Mouse (Mus musculus): Measurements from ENCODE around the gene 2900026A02Rik. TPM values are rescaled to one million over a fixed set of nuclear protein-coding genes. Genes with fewer than 3 reads are reported as not detected.

The 2900026A02Rik gene
- total RNA-seq, 2 experiments from 2014 or later: 8.8 to 12.1 TPM

- no peak for DNase-seq (ENCODE audit: low spot score in 2 of 2)
Observed at GRCm38 (mm10) chr5:113214041-113214440, 7.0 kb downstream of the 2900026A02Rik start.

GRCm38 (mm10) chr5:113212156-113212835 is 8.7 kb downstream of the 2900026A02Rik start:
- no peak for DNase-seq (ENCODE audit: low spot score in 2 of 2)

- DNase-seq (ENCODE audit: low spot score in 2 of 2): no peak
Observed at GRCm38 (mm10) chr5:113210314-113210713, 10.7 kb downstream of the 2900026A02Rik start.

GRCm38 (mm10) chr5:113209898-113210297 is 11.1 kb downstream of the 2900026A02Rik start:
- peak in 1 of 2 experiments; percentile 16 for DNase-seq (ENCODE audit: low spot score in 2 of 2)

- DNase-seq (ENCODE audit: low spot score in 2 of 2): no peak
Observed at GRCm38 (mm10) chr5:113209401-113209750, 11.7 kb downstream of the 2900026A02Rik start.

GRCm38 (mm10) chr5:113208622-113209400 is 12.2 kb downstream of the 2900026A02Rik start:
- DNase-seq (ENCODE audit: low spot score in 2 of 2): no peak

GRCm38 (mm10) chr5:113208048-113208447 is 13.0 kb downstream of the 2900026A02Rik start:
- no peak for DNase-seq (ENCODE audit: low spot score in 2 of 2)

GRCm38 (mm10) chr5:113206670-113207352 is 14.2 kb downstream of the 2900026A02Rik start:
- DNase-seq (ENCODE audit: low spot score in 2 of 2): no peak

- no peak for DNase-seq (ENCODE audit: low spot score in 2 of 2)
Observed at GRCm38 (mm10) chr5:113204193-113204592, 16.8 kb downstream of the 2900026A02Rik start.

GRCm38 (mm10) chr5:113199772-113200134 is 21.3 kb downstream of the 2900026A02Rik start:
- DNase-seq (ENCODE audit: low spot score in 2 of 2): no peak

- DNase-seq (ENCODE audit: low spot score in 2 of 2): no peak
Observed at GRCm38 (mm10) chr5:113199126-113199771, 21.8 kb downstream of the 2900026A02Rik start.

GRCm38 (mm10) chr5:113196916-113197794 is 23.9 kb downstream of the 2900026A02Rik start:
- no peak for DNase-seq (ENCODE audit: low spot score in 2 of 2)

GRCm38 (mm10) chr5:113195907-113196306 is 25.1 kb downstream of the 2900026A02Rik start:
- no peak for DNase-seq (ENCODE audit: low spot score in 2 of 2)

GRCm38 (mm10) chr5:113195451-113195850 is 25.6 kb downstream of the 2900026A02Rik start:
- DNase-seq (ENCODE audit: low spot score in 2 of 2): no peak

GRCm38 (mm10) chr5:113193762-113194161 is 27.3 kb downstream of the 2900026A02Rik start:
- DNase-seq (ENCODE audit: low spot score in 2 of 2): no peak

GRCm38 (mm10) chr5:113191901-113192300 is 29.1 kb downstream of the 2900026A02Rik start:
- no peak for DNase-seq (ENCODE audit: low spot score in 2 of 2)

GRCm38 (mm10) chr5:113190558-113190957 is 30.5 kb downstream of the 2900026A02Rik start:
- DNase-seq (ENCODE audit: low spot score in 2 of 2): no peak

GRCm38 (mm10) chr5:113181441-113181840 is 39.6 kb downstream of the 2900026A02Rik start:
- no peak for DNase-seq (ENCODE audit: low spot score in 2 of 2)

GRCm38 (mm10) chr5:113180755-113181154 is 40.3 kb downstream of the 2900026A02Rik start:
- DNase-seq (ENCODE audit: low spot score in 2 of 2): no peak
